Mouse (Mus musculus): ENCODE results near the gene Iqgap3. TPM values are rescaled to one million over a fixed set of nuclear protein-coding genes. Genes with fewer than 3 reads are reported as not detected.
A peak's percentile ranks its signal among the peaks of the same experiment; 100 is the strongest.

Gene Iqgap3
- 7.1 and 8.9 TPM in 2 replicates for polyA plus RNA-seq (2015; fragmentation: Nextera tagmentation; extraction: Ambion mirVana)

DNA sequence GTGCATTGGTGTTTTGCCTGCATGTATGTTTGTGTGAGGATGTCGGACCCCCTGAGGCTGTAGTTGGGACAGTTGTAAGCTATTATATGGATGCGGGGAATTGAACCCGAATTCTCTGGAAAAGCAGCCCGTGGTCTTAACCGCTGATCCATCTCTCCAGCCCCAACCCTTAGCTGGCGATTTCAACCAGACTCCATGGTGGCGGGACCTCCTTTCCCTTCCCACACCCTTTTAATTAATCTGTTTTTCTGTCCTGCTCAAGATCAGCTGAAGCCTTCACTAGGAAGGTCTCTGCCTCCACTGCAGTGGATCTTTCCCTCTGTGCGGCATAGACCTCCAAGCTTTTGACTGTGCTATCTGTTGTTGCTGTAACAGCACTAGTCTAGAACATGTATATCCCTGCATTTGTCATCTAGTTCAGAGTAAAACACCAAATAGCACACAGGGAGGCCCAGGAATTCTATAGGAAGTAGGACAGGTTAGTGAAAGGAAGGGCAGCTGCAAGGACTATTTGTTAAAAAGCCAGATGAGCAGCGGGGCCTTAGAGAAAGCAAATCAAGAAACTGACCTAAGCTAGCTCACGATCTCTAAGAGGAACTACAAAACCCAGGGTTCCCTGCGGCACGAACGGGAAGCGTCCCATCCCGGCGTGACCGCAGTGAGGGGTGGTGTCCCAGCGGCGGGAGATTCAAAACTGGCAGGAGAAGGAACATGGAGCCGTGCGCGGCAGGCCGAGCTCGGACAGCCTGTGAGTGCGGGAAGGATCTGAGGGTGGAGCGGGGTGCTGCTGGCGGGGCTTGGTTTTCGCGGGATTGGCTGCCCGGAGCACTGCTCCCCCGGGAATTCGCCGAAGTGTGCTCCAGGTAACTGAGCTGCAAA lies at the start of gene Iqgap3:
Gene Iqgap3, plus strand, starts transcription at position 627 of the 879 bp plus-strand sequence.
- Histone ChIP-seq H3K4me2 (replicated peaks) (peak within 1 kb of the TSS; percentile 78), H3K9me3 (no peaks in the 10 kb centered on the region), H3K4me1 (peaks cover 17% of the 10 kb centered on the region), H3K4me3 (peak within 1 kb of the TSS; percentile 53), H3K36me3 (no peaks in the 10 kb centered on the region), H3K27ac (replicated peaks) (peak within 1 kb of the TSS; percentile 55), H3K9ac (replicated peaks) (peak within 1 kb of the TSS; percentile 41), H3K27me3 (no peaks in the 10 kb centered on the region)
- ATAC-seq (replicated peaks) = peak; percentile 93
- WGBS = 18% methylated on average over 33 of the region's 33 CpGs

DNA sequence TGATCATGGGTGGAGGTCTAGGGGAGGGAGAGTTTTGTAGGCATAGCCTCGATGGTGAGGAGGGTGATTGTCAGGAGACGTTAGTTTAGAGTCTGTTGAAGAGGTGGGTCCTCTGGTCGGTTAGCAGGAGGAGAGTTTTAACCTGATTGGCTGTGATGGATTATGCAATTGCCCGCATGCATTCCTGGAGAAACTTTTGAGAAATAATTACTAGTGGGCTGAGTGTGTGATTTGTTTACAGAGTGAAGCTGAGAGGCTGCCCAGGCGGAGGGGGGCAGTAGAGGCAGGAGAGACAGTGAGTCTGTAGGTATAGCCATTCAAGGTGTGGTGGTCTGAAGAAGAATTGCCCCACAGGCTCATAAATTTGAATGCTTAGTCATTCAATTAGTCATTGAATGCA lies 48.3 kb upstream of the Iqgap3 start:
- peaks cover 12% of the 10 kb centered on the region; the same call in 1 of the 2 replicates for H3K27me3 ChIP-seq
- no peaks in the 10 kb centered on the region for H3K36me3 ChIP-seq
- no peak overlapping the region for H3K4me2 ChIP-seq (replicated peaks)
- no peak overlapping the region for H3K27ac ChIP-seq (replicated peaks)
- H3K9ac ChIP-seq (replicated peaks) = no peak overlapping the region
- H3K9me3 ChIP-seq = no peaks in the 10 kb centered on the region
- H3K4me3 ChIP-seq = no peak overlapping the region
- 76% methylated on average over 5 of the region's 5 CpGs for WGBS
- H3K4me1 ChIP-seq = no peaks in the 10 kb centered on the region
- no peak for ATAC-seq (replicated peaks)

DNA sequence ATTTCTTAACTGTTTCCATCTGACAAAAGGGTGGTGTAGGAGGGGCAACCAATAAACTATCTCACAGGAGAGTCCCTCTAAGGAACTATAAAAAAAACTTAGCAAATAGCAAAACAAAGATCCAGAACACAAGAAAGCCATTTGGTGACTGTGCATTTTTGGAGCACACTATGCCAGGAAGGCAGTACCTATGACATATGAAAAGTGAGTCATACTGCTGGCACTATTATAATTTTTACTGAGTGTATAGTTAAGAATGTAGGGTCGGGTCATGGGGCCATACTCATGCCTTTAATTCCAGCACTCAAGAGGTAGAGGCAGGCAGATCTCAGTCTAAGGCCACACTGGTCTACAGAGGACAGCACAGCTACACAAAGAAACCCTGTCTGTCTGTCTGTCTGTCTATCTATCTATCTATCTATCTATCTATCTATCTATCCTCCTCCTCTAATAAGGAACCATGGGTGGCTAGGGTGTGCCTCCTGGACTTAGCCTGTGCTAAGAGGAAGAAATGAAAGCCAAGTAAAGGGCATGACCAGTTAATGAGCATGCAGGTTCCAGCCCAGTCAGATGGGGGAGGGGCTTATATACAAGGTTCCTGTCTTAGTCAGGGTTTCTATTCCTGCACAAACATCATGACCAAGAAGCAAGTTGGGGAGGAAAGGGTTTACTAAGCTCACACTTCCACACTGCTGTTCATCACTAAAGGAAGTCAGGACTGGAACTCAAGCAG lies 46.0 kb upstream of the Iqgap3 start:
- Histone ChIP-seq H3K4me2 (replicated peaks) (no peak overlapping the region), H3K9ac (replicated peaks) (no peak overlapping the region), H3K36me3 (no peaks in the 10 kb centered on the region), H3K9me3 (no peaks in the 10 kb centered on the region), H3K4me3 (no peak overlapping the region), H3K27me3 (peaks cover 23% of the 10 kb centered on the region), H3K27ac (replicated peaks) (no peak overlapping the region), H3K4me1 (no peaks in the 10 kb centered on the region)
- 81% methylated on average over 1 of the region's 1 CpGs for WGBS
- no peak for ATAC-seq (replicated peaks)

DNA sequence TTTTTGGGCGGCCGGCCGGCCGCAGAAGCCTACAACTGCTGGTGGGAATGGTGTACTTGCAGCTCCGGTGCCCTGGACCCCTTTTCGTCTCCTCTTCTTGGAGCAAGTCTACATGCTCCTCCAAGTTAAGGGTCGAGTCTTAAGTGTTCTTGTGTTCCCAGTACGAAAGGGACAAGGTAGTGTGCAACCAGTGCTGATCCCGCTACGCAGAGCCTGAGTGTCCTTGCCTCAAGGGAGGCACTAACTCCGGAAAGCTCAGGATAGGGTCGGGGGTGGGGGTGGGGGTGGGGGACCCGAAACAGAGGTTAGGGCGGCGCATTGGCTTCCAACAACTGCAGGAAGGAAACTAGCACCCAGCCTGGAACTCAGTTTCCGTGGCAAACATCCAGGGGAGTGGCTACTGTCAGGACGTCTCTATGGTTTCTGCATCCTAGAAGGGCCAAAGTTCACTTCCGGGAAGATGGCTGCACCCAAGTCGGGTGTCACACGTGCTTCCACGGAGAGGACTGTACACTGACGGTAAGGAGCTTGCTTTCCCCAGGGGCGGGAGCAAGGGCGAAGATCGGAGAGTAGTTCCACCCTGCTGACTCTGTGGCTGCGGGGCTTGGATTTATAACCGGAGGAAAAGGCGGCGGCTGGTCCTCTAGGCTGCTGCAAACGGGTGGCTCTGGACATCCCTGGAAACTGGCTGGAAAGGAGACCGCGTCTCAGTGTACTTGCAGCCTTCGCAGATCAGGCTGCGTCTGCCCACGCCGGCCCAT lies 38.9 kb upstream of the Iqgap3 start, which contains the start of gene Gpatch4:
Gene Gpatch4, plus strand, starts transcription at position 448 of the 761 bp plus-strand sequence.
- Histone ChIP-seq H3K4me2 (replicated peaks) (peak within 1 kb of the TSS; percentile 87), H3K4me3 (peak within 1 kb of the TSS; percentile 95), H3K27me3 (peaks cover 13% of the 10 kb centered on the region; the same call in 1 of the 2 replicates), H3K9ac (replicated peaks) (peak within 1 kb of the TSS; percentile 57), H3K9me3 (no peaks in the 10 kb centered on the region), H3K4me1 (peaks cover 14% of the 10 kb centered on the region), H3K36me3 (no peaks in the 10 kb centered on the region), H3K27ac (replicated peaks) (peak within 1 kb of the TSS; percentile 45)
- peak; percentile 97 for ATAC-seq (replicated peaks)
- 12% methylated on average over 36 of the region's 36 CpGs for WGBS

DNA sequence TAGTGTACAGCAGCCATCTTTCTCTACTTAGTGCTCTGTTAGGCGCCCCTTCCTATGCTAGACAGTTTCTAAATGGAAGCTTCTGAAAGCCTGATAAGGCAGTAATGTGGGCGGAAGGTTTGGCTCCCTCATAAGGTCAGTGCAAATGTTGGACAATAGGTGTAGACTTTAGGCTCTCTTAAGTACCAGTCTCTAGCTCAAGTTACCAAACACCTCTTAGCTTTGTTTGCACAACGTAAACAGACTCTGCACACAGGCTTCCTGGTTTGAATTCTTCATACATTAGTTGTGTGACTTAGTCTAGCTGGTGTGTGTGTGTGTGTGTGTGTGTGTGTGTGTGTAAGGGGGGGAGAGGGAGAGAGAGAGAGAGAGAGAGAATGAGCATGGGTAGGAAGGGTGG lies 32.2 kb upstream of the Iqgap3 start:
- WGBS = 92% methylated on average over 3 of the region's 3 CpGs
- H3K9me3 ChIP-seq = no peaks in the 10 kb centered on the region

DNA sequence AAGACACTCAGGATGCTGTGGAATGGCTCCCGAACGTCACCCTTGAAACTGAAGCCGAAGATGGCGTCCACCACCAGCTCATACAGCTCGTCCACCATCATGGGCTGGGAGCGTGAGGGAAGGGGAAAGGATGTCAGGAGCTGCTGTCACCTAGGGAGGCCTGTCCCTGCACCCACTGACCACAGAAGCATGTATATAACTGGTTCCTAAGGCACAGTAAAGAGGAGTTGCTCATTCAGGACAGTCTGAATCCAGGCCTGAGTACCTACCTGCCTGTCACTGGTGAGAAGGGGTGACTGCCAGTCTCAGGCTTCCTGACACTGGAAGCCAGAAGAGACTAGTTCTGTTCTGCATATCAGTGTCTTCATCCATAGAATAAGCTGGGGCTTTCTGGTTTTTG lies 24.7 kb upstream of the Iqgap3 start:
- Histone ChIP-seq H3K9ac (replicated peaks) (0 out of 2 replicates have a peak overlapping the region, but pooled peaks have one; percentile 82), H3K27me3 (no peaks in the 10 kb centered on the region), H3K27ac (replicated peaks) (no peak overlapping the region), H3K4me1 (peaks cover 20% of the 10 kb centered on the region), H3K9me3 (no peaks in the 10 kb centered on the region), H3K4me3 (peak overlapping the region; percentile 66), H3K36me3 (peaks cover 41% of the 10 kb centered on the region), H3K4me2 (replicated peaks) (no peak overlapping the region)
- ATAC-seq (replicated peaks) = no peak
- WGBS = 86% methylated on average over 6 of the region's 6 CpGs

More for the DNA sequence above, 32.2 kb upstream of the Iqgap3 start:
- no peak overlapping the region for H3K9ac ChIP-seq (replicated peaks)
- peaks cover 3% of the 10 kb centered on the region; the same call in 1 of the 2 replicates for H3K4me1 ChIP-seq
- H3K4me3 ChIP-seq = no peak overlapping the region
- ATAC-seq (replicated peaks) = no peak
- peaks cover 30% of the 10 kb centered on the region for H3K36me3 ChIP-seq
- H3K27me3 ChIP-seq = no peaks in the 10 kb centered on the region
- H3K4me2 ChIP-seq (replicated peaks) = no peak overlapping the region
- H3K27ac ChIP-seq (replicated peaks) = no peak overlapping the region

DNA sequence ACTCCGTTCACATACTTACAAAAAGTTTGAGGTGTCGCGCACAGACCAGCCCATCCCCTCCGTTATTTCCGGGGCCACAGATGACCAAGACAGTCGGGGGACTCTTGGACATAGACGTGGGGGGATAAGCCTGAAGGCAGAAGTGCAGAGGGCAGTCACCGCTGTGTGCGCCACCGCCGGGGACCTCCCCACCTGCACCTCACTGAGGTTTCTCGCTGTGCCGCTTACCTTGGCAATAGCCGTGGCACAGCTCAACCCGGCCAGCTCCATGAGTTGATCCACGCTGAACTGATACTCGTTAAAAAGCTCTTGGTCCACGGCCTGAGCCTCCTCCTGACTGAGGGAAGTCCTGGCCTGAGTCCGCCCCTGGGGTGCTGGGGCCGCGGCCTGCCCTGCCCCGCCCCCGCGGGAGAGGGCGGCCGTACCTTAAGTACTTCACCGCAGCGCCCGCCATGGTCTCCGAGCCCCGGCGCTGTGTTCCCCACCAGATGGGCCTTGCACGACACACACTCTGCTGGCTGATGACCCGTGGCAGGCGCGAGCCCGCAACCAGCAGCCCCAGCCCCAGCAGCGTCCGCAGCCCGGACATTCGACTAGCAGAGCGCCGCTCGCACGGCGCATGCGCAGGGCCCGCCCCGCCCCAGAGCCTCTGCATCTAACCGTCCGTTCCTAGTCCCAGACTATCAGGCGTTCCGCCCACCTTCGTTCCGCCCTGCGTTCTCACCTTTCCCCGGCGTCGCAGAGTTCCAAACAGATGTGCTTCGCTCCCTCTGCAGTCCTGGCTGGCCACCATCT lies 23.7 kb upstream of the Iqgap3 start, which contains the start of gene Naxe:
Gene Naxe, minus strand, starts transcription at position 594 of the 795 bp plus-strand sequence.
- peak within 1 kb of the TSS; percentile 82 for H3K9ac ChIP-seq (replicated peaks)
- H3K27ac ChIP-seq (replicated peaks) = peak within 1 kb of the TSS; percentile 31; the same call in 1 of the 2 replicates
- H3K4me3 ChIP-seq = peak within 1 kb of the TSS; percentile 66
- H3K4me2 ChIP-seq (replicated peaks) = peak within 1 kb of the TSS; percentile 89
- H3K27me3 ChIP-seq = no peaks in the 10 kb centered on the region
- H3K4me1 ChIP-seq = peaks cover 20% of the 10 kb centered on the region
- no peaks in the 10 kb centered on the region for H3K9me3 ChIP-seq
- peaks cover 30% of the 10 kb centered on the region for H3K36me3 ChIP-seq
- ATAC-seq (replicated peaks) = peak; percentile 96
- under 1% methylated on average over 60 of the region's 60 CpGs for WGBS

DNA sequence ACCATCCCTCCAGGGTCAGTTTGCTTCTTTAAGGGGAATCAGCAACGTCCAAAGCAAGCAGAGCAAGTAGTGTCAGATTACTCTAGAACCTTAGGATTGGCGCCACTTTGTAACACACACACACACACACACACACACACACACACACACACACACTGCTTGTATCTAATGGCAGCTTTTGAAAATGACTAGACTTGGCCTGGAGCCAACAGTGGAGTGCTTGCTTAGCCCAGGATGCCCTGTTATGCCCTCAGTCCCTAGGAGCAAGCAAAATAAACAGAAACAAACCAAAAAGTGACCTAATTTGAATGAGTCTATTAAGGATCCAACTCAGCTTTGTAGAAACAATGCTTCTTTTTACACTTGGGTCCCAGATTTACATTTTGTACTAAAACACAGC lies 13.4 kb upstream of the Iqgap3 start:
- no peak overlapping the region for H3K9ac ChIP-seq (replicated peaks)
- H3K36me3 ChIP-seq = no peaks in the 10 kb centered on the region
- no peak overlapping the region for H3K27ac ChIP-seq (replicated peaks)
- H3K27me3 ChIP-seq = no peaks in the 10 kb centered on the region
- no peak overlapping the region for H3K4me2 ChIP-seq (replicated peaks)
- no peaks in the 10 kb centered on the region for H3K4me1 ChIP-seq
- 4% methylated on average over 2 of the region's 2 CpGs for WGBS
- no peak for ATAC-seq (replicated peaks)
- H3K4me3 ChIP-seq = no peak overlapping the region
- H3K9me3 ChIP-seq = no peaks in the 10 kb centered on the region

DNA sequence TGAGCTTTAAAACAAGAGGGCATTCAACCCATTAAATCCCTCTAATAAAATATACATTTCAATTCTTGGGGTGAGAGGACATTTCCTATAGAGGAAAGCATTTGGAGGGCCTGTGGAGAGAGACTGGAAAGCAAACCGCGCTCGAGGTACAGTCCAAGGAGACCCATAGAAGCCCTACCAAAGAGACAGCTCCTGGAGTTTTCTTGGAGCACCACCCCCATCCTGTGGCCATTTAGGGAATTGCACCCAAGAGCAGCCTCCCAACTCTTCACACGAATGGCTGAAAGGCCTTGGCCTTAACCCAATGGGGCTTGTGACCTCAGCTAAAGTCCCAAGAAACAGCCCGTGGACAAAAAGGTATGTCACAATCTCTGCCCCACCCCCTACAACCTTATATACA lies 10.0 kb upstream of the Iqgap3 start:
- 1% methylated on average over 5 of the region's 5 CpGs for WGBS

DNA sequence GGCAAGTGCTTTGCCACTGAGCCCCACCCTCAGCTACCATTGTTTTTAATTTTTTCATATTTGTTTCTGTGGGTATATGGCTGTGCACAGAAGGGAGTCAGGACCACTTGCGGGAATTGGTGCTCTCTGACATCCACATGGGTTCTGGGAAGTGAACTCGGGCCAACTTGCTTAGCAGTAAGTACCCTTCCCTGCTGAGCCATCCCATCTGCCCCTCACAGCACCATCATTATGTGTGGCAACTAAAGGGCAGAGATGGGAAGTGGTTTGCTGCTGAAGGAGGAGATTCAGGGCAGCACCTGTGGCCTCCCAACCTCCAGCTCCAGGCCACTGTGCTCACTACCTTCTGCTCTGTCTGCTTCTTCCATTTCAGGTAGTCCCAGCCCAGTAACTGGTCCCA lies 8.1 kb upstream of the Iqgap3 start:
- 82% methylated on average over 2 of the region's 2 CpGs for WGBS
- no peaks in the 10 kb centered on the region for H3K9me3 ChIP-seq
- H3K4me1 ChIP-seq = no peaks in the 10 kb centered on the region
- H3K4me2 ChIP-seq (replicated peaks) = no peak overlapping the region
- no peak overlapping the region for H3K4me3 ChIP-seq
- no peaks in the 10 kb centered on the region for H3K27me3 ChIP-seq
- H3K36me3 ChIP-seq = no peaks in the 10 kb centered on the region
- no peak overlapping the region for H3K9ac ChIP-seq (replicated peaks)
- no peak for ATAC-seq (replicated peaks)
- H3K27ac ChIP-seq (replicated peaks) = no peak overlapping the region

More for the DNA sequence above, 10.0 kb upstream of the Iqgap3 start:
- Histone ChIP-seq H3K4me1 (no peaks in the 10 kb centered on the region), H3K4me2 (replicated peaks) (no peak overlapping the region), H3K27ac (replicated peaks) (no peak overlapping the region), H3K9ac (replicated peaks) (no peak overlapping the region), H3K9me3 (no peaks in the 10 kb centered on the region), H3K27me3 (no peaks in the 10 kb centered on the region), H3K4me3 (no peak overlapping the region), H3K36me3 (no peaks in the 10 kb centered on the region)
- peak; percentile 67 for ATAC-seq (replicated peaks)

DNA sequence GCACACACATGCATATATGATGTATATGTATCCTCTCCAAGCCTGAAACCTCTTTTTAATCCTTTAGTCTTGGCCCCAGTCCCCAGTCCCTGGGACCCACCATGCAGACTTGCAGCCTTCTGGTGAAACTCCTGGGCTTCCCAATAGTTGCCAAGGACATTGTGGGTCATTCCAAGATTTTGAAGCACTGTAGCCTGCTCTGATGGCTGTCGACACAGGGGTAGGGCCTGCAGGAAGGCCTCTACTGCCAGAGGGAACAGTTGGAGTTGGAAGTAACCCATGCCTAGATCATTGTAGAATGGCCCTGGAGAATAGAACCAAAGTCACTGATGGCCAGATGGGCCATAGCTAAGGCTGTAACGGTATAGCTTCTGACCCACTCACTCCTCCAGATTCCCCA lies 7.4 kb upstream of the Iqgap3 start:
- Histone ChIP-seq H3K27ac (replicated peaks) (no peak overlapping the region), H3K9me3 (no peaks in the 10 kb centered on the region), H3K27me3 (no peaks in the 10 kb centered on the region), H3K9ac (replicated peaks) (no peak overlapping the region), H3K36me3 (no peaks in the 10 kb centered on the region), H3K4me1 (no peaks in the 10 kb centered on the region), H3K4me3 (no peak overlapping the region), H3K4me2 (replicated peaks) (no peak overlapping the region)
- WGBS = 78% methylated on average over 2 of the region's 2 CpGs
- ATAC-seq (replicated peaks) = no peak

Data from forebrain, embryonic 15.5 days (tissue).